Mouse (Mus musculus): Measurements from ENCODE around the gene D430041D05Rik.
A peak's percentile ranks its signal among the peaks of the same experiment; 100 is the strongest.
"Not testable (repeated sequence)": the region's sequence is repeated elsewhere in the genome, so short reads cannot be mapped to it uniquely, and the experiment has no call there.

The D430041D05Rik gene

GRCm38 (mm10) chr2:104099946-104100345, 310.9 kb downstream of the D430041D05Rik start:
- Histone ChIP-seq H3K9me3 (ENCODE audit: low read length) (no peaks in the 10 kb centered on the region), H3K27me3 (ENCODE audit: insufficient read depth, low read length) (no peaks in the 10 kb centered on the region), H3K36me3 (ENCODE audit: insufficient read depth, low read length) (no peaks in the 10 kb centered on the region), H3K4me3 (replicated peaks; ENCODE audit: low read length) (no peak overlapping the region), H3K4me1 (replicated peaks; ENCODE audit: low read depth, low read length) (peaks cover 32% of the 10 kb centered on the region)
- no peak for TF ChIP-seq NANOG (IDR thresholded peaks at IDR 0.05; ENCODE audit: borderline replicate concordance, low read length)

GRCm38 (mm10) chr2:104099231-104099585, 311.6 kb downstream of the D430041D05Rik start:
- no peaks in the 10 kb centered on the region for H3K36me3 ChIP-seq (ENCODE audit: insufficient read depth, low read length)
- H3K9me3 ChIP-seq (ENCODE audit: low read length) = no peaks in the 10 kb centered on the region
- TF ChIP-seq POU5F1 (IDR thresholded peaks at IDR 0.05; ENCODE audit: borderline replicate concordance, low read length) (no peak), NANOG (IDR thresholded peaks at IDR 0.05; ENCODE audit: borderline replicate concordance, low read length) (no peak), CTCF (conservative IDR thresholded peaks at IDR 0.05; ENCODE audit: low read length) (no peak)
- H3K27me3 ChIP-seq (ENCODE audit: insufficient read depth, low read length) = no peaks in the 10 kb centered on the region
- peaks cover 32% of the 10 kb centered on the region for H3K4me1 ChIP-seq (replicated peaks; ENCODE audit: low read depth, low read length)
- H3K4me3 ChIP-seq (replicated peaks; ENCODE audit: low read length) = no peak overlapping the region

- TF ChIP-seq POU5F1 (IDR thresholded peaks at IDR 0.05; ENCODE audit: borderline replicate concordance, low read length) = no peak
- peak; percentile 90 for TF ChIP-seq NANOG (IDR thresholded peaks at IDR 0.05; ENCODE audit: borderline replicate concordance, low read length)
- Histone ChIP-seq H3K9me3 (ENCODE audit: low read length) (no peaks in the 10 kb centered on the region), H3K27me3 (ENCODE audit: insufficient read depth, low read length) (no peaks in the 10 kb centered on the region), H3K4me1 (replicated peaks; ENCODE audit: low read depth, low read length) (peaks cover 32% of the 10 kb centered on the region), H3K4me3 (replicated peaks; ENCODE audit: low read length) (no peak overlapping the region), H3K36me3 (ENCODE audit: insufficient read depth, low read length) (no peaks in the 10 kb centered on the region)
Measured at GRCm38 (mm10) chr2:104098529-104099230, 312.1 kb downstream of the D430041D05Rik start.

- H3K4me3 ChIP-seq (replicated peaks; ENCODE audit: low read length); H3K27me3 ChIP-seq (ENCODE audit: insufficient read depth, low read length); H3K36me3 ChIP-seq (ENCODE audit: insufficient read depth, low read length): not testable (repeated sequence)
- peaks cover 32% of the 10 kb centered on the region for H3K4me1 ChIP-seq (replicated peaks; ENCODE audit: low read depth, low read length)
- peaks cover 10% of the 10 kb centered on the region for H3K9me3 ChIP-seq (ENCODE audit: low read length)
Measured at GRCm38 (mm10) chr2:104097396-104097795, 313.4 kb downstream of the D430041D05Rik start.

GRCm38 (mm10) chr2:104096796-104097195, 314.0 kb downstream of the D430041D05Rik start:
- H3K27me3 ChIP-seq (ENCODE audit: insufficient read depth, low read length); H3K4me3 ChIP-seq (replicated peaks; ENCODE audit: low read length); H3K36me3 ChIP-seq (ENCODE audit: insufficient read depth, low read length): not testable (repeated sequence)
- H3K4me1 ChIP-seq (replicated peaks; ENCODE audit: low read depth, low read length) = peaks cover 32% of the 10 kb centered on the region
- peaks cover 16% of the 10 kb centered on the region for H3K9me3 ChIP-seq (ENCODE audit: low read length)

- Histone ChIP-seq H3K4me1 (replicated peaks; ENCODE audit: low read depth, low read length) (peaks cover 32% of the 10 kb centered on the region), H3K9me3 (ENCODE audit: low read length) (peaks cover 19% of the 10 kb centered on the region), H3K4me3 (replicated peaks; ENCODE audit: low read length) (peak overlapping the region; percentile 74), H3K27me3 (ENCODE audit: insufficient read depth, low read length) (no peaks in the 10 kb centered on the region), H3K36me3 (ENCODE audit: insufficient read depth, low read length) (peaks cover 8% of the 10 kb centered on the region; the same call in 1 of the 2 replicates)
- no peak for TF ChIP-seq POU5F1 (IDR thresholded peaks at IDR 0.05; ENCODE audit: borderline replicate concordance, low read length)
- TF ChIP-seq CTCF (conservative IDR thresholded peaks at IDR 0.05; ENCODE audit: low read length) = no peak
- no peak for TF ChIP-seq NANOG (IDR thresholded peaks at IDR 0.05; ENCODE audit: borderline replicate concordance, low read length)
Measured at GRCm38 (mm10) chr2:104096256-104096655, 314.6 kb downstream of the D430041D05Rik start.

GRCm38 (mm10) chr2:104095741-104096213, 315.0 kb downstream of the D430041D05Rik start, which contains the start of gene Cd59a:
TSS of gene Cd59a (plus strand) at chr2:104095801.
- no peak for TF ChIP-seq CTCF (conservative IDR thresholded peaks at IDR 0.05; ENCODE audit: low read length)
- no peak for TF ChIP-seq POU5F1 (IDR thresholded peaks at IDR 0.05; ENCODE audit: borderline replicate concordance, low read length)
- no peak for TF ChIP-seq NANOG (IDR thresholded peaks at IDR 0.05; ENCODE audit: borderline replicate concordance, low read length)
- H3K4me1 ChIP-seq (replicated peaks; ENCODE audit: low read depth, low read length) = peaks cover 32% of the 10 kb centered on the region
- H3K36me3 ChIP-seq (ENCODE audit: insufficient read depth, low read length) = peaks cover 8% of the 10 kb centered on the region; the same call in 1 of the 2 replicates
- H3K4me3 ChIP-seq (replicated peaks; ENCODE audit: low read length) = peak within 1 kb of the TSS; percentile 74
- H3K9me3 ChIP-seq (ENCODE audit: low read length) = peaks cover 19% of the 10 kb centered on the region
- no peaks in the 10 kb centered on the region for H3K27me3 ChIP-seq (ENCODE audit: insufficient read depth, low read length)

- peaks cover 12% of the 10 kb centered on the region for H3K4me1 ChIP-seq (replicated peaks; ENCODE audit: low read depth, low read length)
- no peak for TF ChIP-seq NANOG (IDR thresholded peaks at IDR 0.05; ENCODE audit: borderline replicate concordance, low read length)
- no peak for TF ChIP-seq POU5F1 (IDR thresholded peaks at IDR 0.05; ENCODE audit: borderline replicate concordance, low read length)
- TF ChIP-seq CTCF (conservative IDR thresholded peaks at IDR 0.05; ENCODE audit: low read length) = no peak
- no peaks in the 10 kb centered on the region for H3K27me3 ChIP-seq (ENCODE audit: insufficient read depth, low read length)
- peaks cover 25% of the 10 kb centered on the region for H3K9me3 ChIP-seq (ENCODE audit: low read length)
- no peak overlapping the region for H3K4me3 ChIP-seq (replicated peaks; ENCODE audit: low read length)
- peaks cover 8% of the 10 kb centered on the region; the same call in 1 of the 2 replicates for H3K36me3 ChIP-seq (ENCODE audit: insufficient read depth, low read length)
Measured at GRCm38 (mm10) chr2:104093305-104093704, 317.5 kb downstream of the D430041D05Rik start.
